Mouse (Mus musculus) lung, adult 2 months (tissue): ENCODE data around the gene Coa5.

Experiments used
- CTCF ChIP-seq: fragments of 200-500 bp; IDR thresholded peaks from 2 replicates; pipeline ENCODE4 v1.5.1; 2011; ENCODE audit warnings: mild to moderate bottlenecking, low read length, control low read depth; ENCODE audit not compliant: insufficient read depth
- POLR2A ChIP-seq: fragments of 200-500 bp; IDR thresholded peaks from 2 replicates; pipeline ENCODE4 v1.6.1; 2011; ENCODE audit warnings: low read depth, mild to moderate bottlenecking, control low read depth, low read length, borderline replicate concordance; ENCODE audit errors: extremely low read depth

DNA sequence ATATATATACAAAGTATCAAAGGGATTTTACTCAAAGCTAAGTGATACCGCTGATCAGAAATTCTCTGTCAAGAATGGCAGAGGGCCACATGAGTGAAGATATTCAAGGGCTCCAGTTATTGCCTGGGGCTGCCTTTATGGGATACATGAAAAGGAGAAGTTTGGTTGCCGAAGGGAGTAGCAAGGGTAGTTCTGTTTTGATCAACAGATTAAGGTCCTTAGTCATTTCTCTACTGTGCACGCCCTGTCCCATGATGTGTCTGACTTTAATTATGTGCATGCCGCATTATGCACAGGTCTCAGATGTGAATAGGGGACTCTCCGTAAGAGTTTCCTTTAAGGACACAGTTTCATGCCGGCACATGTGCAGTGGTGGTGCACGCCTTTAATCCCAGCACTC lies 27.6 kb upstream of the Coa5 start:
- TF ChIP-seq POLR2A (no peak), CTCF (no peak)
